Mouse (Mus musculus): ENCODE measurements around the gene Zkscan16. TPM values are rescaled to one million over a fixed set of nuclear protein-coding genes. Genes with fewer than 3 reads are reported as not detected.

Gene Zkscan16
- polyA plus RNA-seq (2017; shearing (Covaris generic)): not detected

DNA sequence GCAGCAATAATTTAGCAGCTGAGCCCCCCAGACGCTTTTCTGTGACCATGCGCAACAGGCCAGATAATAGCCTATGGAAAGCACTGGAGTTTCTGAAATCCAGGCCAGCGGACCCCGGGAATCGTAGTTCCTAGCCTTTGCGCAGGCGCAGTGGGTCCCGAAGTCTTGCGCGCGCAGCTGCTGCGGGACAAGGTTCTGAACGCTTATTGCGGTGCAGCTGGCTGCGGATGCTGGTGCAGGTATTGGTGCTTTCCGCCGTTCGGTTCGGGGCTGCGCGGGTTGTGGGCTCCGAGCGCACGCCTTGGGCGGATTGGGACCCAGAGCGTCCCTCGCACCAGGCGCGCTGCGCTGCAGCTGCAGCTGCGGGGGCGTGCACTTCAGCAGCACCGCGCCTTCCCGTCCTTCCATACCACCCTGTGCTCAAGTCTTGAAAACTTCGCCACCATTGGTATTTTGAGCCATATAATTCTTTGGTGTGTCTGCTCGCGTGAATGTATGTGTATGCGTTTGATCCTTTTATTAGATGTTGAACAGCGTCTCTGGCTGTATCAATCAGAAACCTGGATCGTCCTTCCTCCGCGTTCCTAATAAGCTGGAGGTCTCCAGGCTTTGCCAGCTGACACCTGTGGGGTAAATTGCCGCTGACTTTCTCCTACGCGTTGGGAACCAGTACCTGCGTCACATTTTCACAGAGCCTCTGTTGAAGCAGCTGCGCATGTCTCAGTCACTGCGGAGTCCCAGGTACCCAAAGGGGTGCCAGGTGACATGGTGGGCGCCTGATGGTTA, at the start of gene Zkscan16:
Gene Zkscan16, plus strand, starts transcription at position 209 of the 786 bp plus-strand sequence.
- peak; percentile 64 for ATAC-seq

DNA sequence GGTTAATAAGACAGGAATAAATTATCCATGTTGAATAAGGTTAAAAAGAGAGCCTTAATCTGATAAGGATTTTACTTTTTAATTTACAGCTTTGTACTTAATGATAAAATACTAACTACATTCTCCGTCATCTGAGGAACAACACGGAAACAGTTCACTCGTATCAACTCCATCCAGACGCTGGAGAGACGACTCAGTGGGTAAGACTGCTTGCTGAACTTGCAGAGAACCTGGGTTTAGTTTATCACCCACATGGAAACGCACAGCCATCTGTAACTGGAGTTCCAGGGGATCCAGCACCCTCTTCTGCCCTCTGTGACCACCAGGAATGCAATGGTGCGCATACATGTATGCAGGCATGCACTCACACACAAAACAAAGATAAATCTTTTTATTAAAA, 49.0 kb upstream of the Zkscan16 start:
- no peak for ATAC-seq

GRCm38 (mm10) chr4:58897436-58897835, 46.0 kb upstream of the Zkscan16 start:
- no peak for ATAC-seq

DNA sequence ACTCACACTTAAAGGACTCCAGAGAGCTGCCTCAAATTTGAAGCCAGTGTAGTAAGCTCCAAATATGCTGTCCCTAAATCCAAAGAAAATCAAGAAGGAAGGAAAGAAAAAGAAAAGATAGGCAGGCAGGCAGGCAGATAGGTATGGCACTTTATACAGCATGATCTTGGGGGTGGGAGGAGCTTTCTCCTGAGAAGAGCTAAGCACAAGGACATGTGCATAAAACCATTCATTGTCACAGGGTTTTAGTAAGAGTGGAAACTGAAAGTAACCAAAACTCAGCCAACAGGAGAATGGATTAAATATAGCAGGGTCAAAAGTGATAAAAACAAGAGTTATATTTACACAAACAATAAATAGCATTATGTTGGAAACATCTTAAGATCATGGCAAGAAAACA, 45.1 kb upstream of the Zkscan16 start:
- ATAC-seq: peak; percentile 53

GRCm38 (mm10) chr4:58907453-58907852, 36.0 kb upstream of the Zkscan16 start:
- no peak for ATAC-seq

GRCm38 (mm10) chr4:58910175-58911068, 33.0 kb upstream of the Zkscan16 start:
- ATAC-seq: no peak

GRCm38 (mm10) chr4:58911069-58911830, 32.2 kb upstream of the Zkscan16 start:
- peak; percentile 42 for ATAC-seq

- peak; percentile 62 for ATAC-seq
Observed at GRCm38 (mm10) chr4:58911831-58912628, 31.4 kb upstream of the Zkscan16 start.

DNA sequence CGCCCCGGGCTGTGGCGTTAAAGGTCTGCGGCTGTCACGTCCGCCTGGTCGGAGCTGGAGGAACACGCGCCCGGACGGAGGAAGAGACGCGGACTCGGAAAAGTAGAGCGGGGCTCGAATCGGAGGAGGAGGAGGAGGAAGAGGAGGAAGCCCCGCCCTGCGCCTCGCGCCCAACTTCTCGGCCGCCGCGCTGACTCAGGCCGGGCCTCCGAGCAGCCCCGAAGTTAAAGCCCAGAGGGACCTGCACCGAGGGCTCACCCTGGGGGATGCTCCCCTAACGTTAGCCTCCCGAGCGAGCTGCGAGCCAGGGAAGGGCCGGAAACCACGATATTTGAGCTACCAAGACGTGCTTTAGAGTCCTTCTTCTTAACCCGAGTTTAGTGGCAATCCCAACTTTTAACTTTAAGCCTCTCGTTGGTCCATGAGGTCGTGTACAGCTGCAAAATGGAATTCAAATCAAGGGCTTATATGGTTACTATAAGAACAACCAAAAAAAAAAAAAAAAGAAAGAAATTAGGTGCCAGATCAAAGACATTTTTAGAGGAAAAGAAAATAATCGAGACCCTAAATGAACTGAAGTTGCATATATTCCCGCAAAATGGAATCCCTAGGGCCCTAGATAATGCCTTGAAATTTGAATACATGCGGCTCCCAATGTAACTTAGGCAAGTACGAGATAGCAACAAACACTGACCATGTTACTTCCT, 30.6 kb upstream of the Zkscan16 start, which contains the start of gene Ecpas:
Gene Ecpas, minus strand, starts transcription at position 121 of the 707 bp plus-strand sequence.
- peak; percentile 59 for ATAC-seq

- no peak for ATAC-seq
Observed at GRCm38 (mm10) chr4:58913336-58914026, 29.9 kb upstream of the Zkscan16 start.

DNA sequence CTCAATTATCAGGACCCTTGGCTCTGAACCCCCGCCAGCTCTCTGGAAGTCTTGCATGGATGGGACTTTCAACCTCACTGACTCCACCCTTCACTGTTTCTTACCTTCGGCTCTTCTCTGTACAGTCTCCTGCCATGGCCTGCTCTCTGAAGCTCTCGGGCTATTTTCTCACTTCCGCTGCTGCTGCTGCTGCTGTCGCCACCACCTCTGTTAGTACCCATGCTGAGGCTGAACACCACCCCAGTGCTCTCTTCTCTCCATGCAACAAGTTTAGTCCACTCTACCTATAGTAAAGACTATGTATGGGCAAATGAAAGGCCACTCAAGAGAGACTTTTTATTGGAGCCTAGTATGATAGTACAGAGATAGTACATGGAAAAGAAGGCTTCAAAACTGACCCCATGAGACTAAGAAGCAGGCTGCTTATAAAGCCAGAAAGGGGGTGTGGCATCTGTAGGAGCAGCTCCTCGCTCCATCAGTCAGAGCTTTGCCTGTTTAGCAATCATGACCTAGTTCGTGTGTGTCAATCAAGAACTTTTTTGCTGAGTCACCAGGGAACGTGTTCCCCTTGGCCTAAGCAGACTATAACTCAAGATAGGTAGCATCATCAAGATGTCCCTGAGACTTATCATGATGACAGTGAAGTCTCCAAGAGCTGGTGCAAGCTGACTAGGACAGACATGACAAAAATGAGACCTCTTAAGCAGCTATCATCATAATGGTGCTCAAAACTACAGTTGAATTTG, 28.2 kb upstream of the Zkscan16 start:
- ATAC-seq: no peak

DNA sequence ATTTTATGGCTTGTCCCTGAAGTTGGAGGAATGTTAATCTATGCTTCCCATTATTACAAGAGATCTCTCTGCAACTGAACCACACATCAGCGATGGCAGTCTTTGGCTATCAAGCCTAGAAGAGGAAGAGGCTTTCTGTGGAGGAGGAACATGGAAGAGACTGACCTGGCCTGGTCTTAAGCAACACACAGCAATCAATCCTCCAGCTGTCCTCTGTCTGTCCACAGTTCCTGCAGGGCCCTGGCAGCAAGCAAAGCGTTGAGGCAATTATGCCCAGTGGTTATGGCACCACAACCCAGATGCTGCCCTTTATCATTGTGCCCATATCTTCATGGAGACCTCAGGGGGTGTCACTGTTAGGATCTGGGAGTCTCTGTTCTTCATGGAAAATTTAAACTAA, 19.5 kb upstream of the Zkscan16 start:
- ATAC-seq: no peak

DNA sequence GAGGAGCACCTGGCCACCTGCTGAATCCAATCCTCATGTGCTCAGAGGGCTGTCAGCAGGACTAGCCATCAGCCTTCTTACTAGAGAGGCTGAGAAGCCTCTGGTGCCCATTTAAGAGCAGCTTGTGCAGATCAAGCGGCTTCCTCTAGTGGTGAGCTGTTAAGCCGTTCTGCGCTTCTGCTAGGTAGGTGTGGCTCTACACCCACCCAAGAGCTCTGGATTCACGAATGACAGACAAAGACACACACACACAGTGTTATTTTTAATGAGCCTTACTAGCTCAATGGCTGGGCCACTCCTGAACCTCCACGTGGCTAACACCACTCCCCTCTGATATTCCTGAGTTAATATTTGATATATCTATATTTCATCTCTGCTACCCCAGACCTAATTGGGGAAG, 17.8 kb upstream of the Zkscan16 start:
- no peak for ATAC-seq

DNA sequence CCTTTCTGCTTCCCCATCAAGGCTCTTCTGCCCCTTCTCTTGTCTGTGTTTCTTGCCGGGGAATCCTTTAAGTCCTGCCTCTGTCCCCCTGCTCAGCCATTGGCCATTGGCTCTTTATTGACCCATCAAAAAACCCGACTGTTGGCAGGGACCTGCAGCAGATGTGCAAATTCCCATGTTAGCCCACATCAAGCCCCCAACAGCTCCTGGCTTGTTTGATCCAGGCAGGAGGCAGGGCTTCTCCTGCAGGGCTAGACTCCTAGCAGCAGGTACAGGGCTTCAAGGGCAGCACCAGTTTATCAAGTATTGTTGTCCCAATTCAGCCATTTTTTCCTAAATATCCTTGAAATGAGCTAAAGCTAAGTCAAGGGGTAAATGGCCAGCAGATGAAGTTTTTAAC, 17.3 kb upstream of the Zkscan16 start:
- no peak for ATAC-seq

DNA sequence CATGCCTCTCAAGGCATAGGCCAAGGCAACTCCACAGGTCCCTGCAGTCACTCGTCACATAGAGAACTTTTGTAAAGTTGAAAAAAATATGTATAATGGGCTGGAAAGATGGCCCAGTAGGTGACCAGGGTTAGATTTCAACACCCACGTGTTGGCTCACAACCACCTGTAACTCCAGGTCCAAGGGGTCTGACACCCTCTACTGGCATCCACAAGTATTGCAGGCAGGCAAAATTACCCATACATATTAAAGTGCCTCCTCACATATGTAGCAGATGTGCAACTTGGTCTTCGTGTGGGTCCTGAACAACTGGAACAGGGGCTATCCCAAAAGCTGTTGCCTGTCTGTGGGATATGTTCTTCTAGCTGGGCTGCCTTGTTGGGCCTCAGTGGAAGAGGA, 15.8 kb upstream of the Zkscan16 start:
- no peak for ATAC-seq

DNA sequence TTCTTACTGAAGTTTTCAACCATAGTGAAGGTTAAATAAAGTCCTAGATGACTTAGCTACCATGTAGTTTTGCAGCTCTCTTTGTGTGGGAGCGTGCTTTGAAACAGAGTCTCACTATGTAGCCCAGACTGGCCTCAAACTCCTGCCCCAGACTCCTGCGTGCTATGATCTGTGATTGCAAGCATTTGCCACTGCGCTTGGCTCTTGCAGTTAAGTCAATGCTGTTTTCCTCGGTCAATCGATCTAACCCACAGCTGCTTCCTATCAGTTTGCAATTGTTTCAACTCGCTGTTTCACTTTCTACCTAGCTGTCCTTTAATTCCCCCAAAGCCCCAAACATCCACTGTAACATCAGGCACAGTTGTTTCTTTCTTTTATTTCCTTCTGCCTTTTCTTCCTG, 10.9 kb upstream of the Zkscan16 start:
- no peak for ATAC-seq

GRCm38 (mm10) chr4:58934308-58934707, 9.1 kb upstream of the Zkscan16 start:
- ATAC-seq: no peak

- peak; percentile 78 for ATAC-seq
Observed at GRCm38 (mm10) chr4:58934746-58935476, 8.5 kb upstream of the Zkscan16 start.

DNA sequence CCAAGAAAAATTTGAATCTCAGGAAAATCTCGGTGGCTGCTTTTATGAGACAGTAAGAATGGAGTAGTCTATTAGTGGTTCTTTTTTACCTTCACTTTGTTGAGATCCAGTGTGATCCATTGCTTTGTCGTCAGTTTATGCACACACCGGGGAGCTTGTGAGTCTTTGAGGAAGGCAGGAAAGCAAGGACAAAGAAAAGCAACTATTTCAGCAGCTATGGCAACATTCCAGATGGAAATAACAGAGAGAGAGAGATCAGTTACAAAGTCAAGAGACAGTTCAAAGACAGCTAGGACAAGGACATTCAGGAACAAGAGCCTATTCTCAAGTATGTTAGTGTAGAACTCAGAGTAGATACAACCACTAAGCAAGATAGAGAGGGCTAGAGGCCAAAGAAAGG, 7.6 kb upstream of the Zkscan16 start:
- no peak for ATAC-seq

Data from CD4-positive, CD25-positive, alpha-beta regulatory T cell, adult 4 months (primary cell).